Mouse (Mus musculus) erythroblast, embryonic 14.5 days (primary cell): ENCODE data around the gene Gm26661.

ENCODE experiments used
- GATA1 ChIP-seq: IDR thresholded peaks from 2 replicates; pipeline ENCODE4 v1.6.1; 2012; ENCODE audit warnings: low read length, inconsistent platforms, mixed read lengths
- TAL1 ChIP-seq: IDR thresholded peaks from 3 replicates; pipeline ENCODE4 v1.6.1; 2012; ENCODE audit warnings: low read length, inconsistent platforms, mixed read lengths

GRCm38 (mm10) chr14:7831770-7832439, 40.5 kb downstream of the Gm26661 start:
- TF ChIP-seq GATA1 (no peak), TAL1 (no peak)
